Mouse (Mus musculus): ENCODE data around the gene Kmt5a.
"Not testable (repeated sequence)": the region's sequence is repeated elsewhere in the genome, so short reads cannot be mapped to it uniquely, and the experiment has no call there.

The Kmt5a gene

GRCm38 (mm10) chr5:124445621-124446293 is 6.0 kb downstream of the Kmt5a start:
- no peak for DNase-seq (ENCODE audit: low read depth, low spot score)

GRCm38 (mm10) chr5:124446301-124446881 is 6.7 kb downstream of the Kmt5a start:
- DNase-seq (ENCODE audit: low read depth, low spot score): peak; percentile 77

DNA sequence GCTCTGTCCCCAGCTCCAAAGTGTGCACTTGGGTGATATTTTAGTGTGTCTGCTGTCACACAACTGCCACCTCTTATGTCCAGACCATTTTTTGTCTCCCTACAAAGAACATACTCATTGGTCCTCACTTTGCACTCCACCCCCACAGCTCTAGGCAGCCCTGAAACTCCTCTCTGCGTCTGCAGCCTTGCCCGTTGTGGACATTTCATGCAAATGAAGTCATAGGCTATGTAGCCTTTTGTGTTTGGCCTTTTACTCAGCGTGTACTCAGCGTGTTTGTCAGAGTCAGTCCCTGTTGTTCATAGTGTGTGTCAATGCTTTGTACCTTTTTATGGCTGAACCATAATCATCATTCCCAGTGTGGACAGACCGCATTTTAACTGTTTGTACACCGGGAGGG is 9.8 kb downstream of the Kmt5a start:
- DNase-seq (ENCODE audit: low read depth, low spot score): no peak

- DNase-seq (ENCODE audit: low read depth, low spot score): no peak
Observed at GRCm38 (mm10) chr5:124450051-124450450, 10.3 kb downstream of the Kmt5a start.

DNA sequence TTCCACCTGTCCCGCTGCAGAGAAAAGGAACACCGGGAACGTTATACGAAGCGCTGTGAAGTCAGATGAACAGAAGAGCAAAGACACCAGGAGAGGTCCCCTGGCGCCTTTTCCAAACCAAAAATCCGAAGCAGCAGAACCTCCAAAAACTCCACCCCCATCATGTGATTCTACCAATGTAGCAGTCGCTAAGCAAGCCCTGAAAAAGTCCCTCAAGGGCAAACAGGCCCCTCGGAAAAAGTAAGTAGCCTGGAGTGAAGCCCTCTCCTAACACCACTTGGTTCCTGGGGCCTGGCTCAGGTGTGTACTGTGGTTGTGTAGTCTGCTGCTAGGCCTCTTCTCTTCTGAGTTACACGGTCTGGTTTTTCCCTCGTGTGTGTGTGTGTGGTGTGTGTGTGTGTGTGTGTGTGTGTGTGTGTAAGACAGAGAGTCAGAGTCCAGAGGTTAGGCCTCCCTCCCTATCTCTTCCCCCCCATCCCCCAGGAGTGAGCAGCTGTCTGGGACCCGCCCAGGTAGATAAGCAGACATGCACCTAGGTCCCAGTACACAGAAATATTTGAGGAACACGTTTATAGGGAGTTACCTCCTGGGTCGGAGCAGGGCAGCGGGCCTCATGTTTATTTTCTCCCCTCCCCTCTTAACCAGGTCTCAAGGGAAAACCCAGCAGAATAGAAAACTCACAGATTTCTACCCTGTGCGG is 11.1 kb downstream of the Kmt5a start:
- no peak for DNase-seq (ENCODE audit: low read depth, low spot score)

GRCm38 (mm10) chr5:124452494-124453228 is 12.9 kb downstream of the Kmt5a start:
- DNase-seq (ENCODE audit: low read depth, low spot score): no peak

- no peak for DNase-seq (ENCODE audit: low read depth, low spot score)
Observed at GRCm38 (mm10) chr5:124453339-124454081, 13.8 kb downstream of the Kmt5a start.

GRCm38 (mm10) chr5:124454082-124454419 is 14.3 kb downstream of the Kmt5a start:
- DNase-seq (ENCODE audit: low read depth, low spot score): no peak

- DNase-seq (ENCODE audit: low read depth, low spot score): no peak
Observed at GRCm38 (mm10) chr5:124456762-124457161, 17.0 kb downstream of the Kmt5a start.

DNA sequence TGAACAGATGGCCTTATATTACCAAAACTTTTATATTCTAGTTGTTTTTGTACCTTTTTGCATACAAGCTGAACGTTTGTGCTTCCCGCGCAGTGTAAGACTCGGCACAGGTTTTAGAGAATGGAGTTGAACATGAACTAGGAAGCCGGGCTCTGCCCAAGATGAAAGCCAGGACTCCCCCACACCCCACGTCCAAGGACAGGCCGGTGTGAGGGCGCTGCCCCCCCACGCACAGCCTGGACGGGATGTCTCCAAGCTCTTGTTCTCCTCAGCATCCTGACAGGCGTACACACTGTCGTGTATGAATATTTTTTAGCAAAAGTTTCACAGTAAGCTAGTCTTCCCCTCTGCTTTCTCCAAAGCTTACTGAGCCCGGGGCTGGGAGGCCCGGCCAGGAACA is 21.2 kb downstream of the Kmt5a start:
- not testable (repeated sequence) for DNase-seq (ENCODE audit: low read depth, low spot score)

- no peak for DNase-seq (ENCODE audit: low read depth, low spot score)
Observed at GRCm38 (mm10) chr5:124462297-124463025, 22.7 kb downstream of the Kmt5a start.

DNA sequence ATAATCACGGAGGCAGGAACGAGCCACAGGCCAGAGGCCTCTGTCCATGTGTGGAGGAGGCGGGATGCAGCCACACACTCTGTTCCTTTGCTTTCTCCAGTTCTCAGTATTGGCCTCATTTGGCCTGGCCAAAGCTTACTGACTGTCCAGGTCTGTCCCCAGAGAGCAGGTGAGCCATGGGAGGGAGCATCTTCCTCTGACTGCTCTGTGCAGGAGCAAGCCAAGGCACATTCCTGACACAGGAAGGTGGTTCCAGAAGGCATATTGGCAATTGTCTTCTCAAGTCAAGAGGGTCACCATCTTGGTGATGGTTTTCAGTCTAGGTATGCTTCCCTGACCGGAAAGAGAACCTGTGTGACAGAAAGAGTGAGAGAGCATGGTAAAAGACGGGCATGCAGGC is 23.7 kb downstream of the Kmt5a start:
- no peak for DNase-seq (ENCODE audit: low read depth, low spot score)

DNA sequence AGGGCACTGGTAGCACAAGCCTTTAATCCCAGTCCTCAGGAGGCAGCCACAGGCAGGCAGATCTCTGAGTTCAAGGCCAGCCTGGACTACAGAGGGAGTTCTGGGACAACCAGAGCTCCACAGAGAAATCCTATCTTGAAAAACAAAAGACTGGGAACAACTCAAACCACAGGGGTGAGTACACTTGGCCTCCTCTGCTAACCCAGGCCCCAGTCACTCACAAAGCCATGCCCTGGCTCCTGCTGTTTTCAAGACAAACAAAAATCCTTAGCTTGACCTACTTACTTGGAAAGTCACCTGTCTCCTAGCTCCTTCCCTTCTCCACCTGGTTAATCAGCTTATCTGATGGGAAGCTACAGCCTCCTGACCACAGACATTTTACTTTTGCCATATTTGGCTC is 25.2 kb downstream of the Kmt5a start:
- DNase-seq (ENCODE audit: low read depth, low spot score): no peak

DNA sequence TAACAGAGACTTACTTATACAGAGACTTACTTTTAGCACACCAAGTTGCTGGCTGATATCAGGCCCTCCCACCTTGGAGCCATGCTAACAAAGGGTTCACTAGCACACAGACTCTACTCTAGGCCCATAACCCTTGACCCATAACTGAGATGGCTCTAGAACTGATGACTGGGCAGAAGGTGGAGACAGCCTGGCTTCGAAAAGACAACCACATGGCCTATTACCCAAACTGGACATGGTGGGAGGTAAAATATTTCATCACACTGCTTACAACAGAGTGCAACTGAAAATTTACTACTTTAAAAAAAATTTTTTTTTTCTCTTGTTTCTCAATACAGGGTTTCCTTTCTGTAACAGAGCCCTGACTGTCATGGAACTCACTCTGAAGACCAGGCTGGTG is 28.0 kb downstream of the Kmt5a start:
- no peak for DNase-seq (ENCODE audit: low read depth, low spot score)

GRCm38 (mm10) chr5:124468365-124468764 is 28.6 kb downstream of the Kmt5a start:
- DNase-seq (ENCODE audit: low read depth, low spot score): no peak

DNA sequence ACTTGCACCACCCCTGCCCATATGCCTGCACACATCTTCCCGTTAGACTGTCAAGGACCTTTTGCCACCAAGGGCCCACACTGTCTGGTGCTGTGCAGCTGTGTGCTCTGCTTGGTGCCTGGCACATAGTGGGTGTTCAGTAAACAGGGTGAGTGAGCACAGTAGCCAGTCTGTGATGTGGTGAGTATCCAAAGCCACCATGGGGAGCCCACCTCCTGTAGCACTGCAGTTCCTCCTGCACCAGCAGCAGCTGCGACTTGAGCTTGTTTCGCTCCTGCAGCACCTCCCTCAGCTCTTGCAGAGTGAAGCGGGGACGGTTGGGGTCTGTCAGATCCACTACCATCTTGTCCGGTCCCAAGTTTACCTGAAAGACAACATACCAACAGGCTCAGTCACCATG is 29.8 kb downstream of the Kmt5a start:
- DNase-seq (ENCODE audit: low read depth, low spot score): no peak

- no peak for DNase-seq (ENCODE audit: low read depth, low spot score)
Observed at GRCm38 (mm10) chr5:124470591-124471171, 31.0 kb downstream of the Kmt5a start.

GRCm38 (mm10) chr5:124478873-124479204 is 39.1 kb downstream of the Kmt5a start:
- DNase-seq (ENCODE audit: low read depth, low spot score): no peak

- DNase-seq (ENCODE audit: low read depth, low spot score): no peak
Observed at GRCm38 (mm10) chr5:124480119-124480518, 40.4 kb downstream of the Kmt5a start.

- DNase-seq (ENCODE audit: low read depth, low spot score): no peak
Observed at GRCm38 (mm10) chr5:124481714-124482113, 42.0 kb downstream of the Kmt5a start.

DNA sequence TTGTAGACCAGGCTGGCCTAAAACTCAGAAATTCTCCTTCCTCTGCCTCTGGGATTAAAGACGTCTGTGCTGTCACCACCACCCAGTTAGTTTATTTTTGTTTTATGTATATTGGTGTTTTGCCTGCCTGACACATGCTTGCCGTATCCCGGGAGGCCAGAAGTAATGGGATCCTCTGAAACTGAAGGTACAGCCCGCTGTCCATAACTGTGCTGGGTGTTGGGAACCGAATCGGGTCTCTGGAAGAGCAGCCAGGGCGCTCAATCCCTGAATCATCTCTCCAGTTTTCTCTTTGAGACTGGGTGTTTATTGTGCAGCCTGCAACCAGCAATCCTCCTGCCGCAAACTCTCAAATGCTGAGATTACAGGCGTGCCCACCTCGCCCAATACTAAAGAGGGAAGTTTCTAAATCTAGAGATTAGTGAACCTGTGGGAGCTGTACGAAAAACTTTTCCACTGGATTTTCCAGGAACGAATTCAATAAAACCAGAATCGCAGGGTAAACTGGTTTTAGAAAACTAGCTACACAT is 42.8 kb downstream of the Kmt5a start:
- DNase-seq (ENCODE audit: low read depth, low spot score): no peak
